Mouse (Mus musculus) stomach, embryonic 16.5 days (tissue): ENCODE measurements at regions not wholly inside any gene's neighbourhood (a gene's known extent, or its start where the extent isn't known, plus 50 kb on each side); places are given as distances from the start of the nearest gene placed in this dataset.

Experiments used
- ATAC-seq: fragments of 200-750 bp; cut with Nextera tagmentation; 2 replicates; pipeline ENCODE4 v1.8.0; 2017; ENCODE audit warnings: moderate number of reproducible peaks, moderate TSS enrichment; ENCODE audit not compliant: insufficient read depth, low FRiP score
- H3K27ac ChIP-seq: fragments of 300-500 bp; sonication (generic); 2 replicates; pipeline ENCODE4 v1.5.1; 2014; ENCODE audit warnings: low read length
- H3K27me3 ChIP-seq: fragments of 300-500 bp; sonication (generic); 2 replicates; pipeline ENCODE4 v1.6.1; 2014; ENCODE audit warnings: low read length, control low read depth, mixed read lengths; ENCODE audit not compliant: control insufficient read depth, insufficient read depth
- H3K36me3 ChIP-seq: fragments of 300-500 bp; sonication (generic); 2 replicates; pipeline ENCODE4 v1.6.1; 2014; ENCODE audit warnings: low read length; ENCODE audit not compliant: control insufficient read depth, insufficient read depth
- H3K4me1 ChIP-seq: fragments of 300-500 bp; sonication (generic); 2 replicates; pipeline ENCODE4 v1.6.1; 2014; ENCODE audit warnings: low read length, control low read depth, mixed read lengths; ENCODE audit not compliant: control insufficient read depth, insufficient read depth
- H3K4me2 ChIP-seq: fragments of 300-500 bp; sonication (generic); 2 replicates; pipeline ENCODE4 v1.6.1; 2014; ENCODE audit warnings: low read depth, low read length, mixed read lengths
- H3K4me3 ChIP-seq: fragments of 300-500 bp; sonication (generic); replicated peaks from 2 replicates; pipeline ENCODE4 v1.5.1; 2014; ENCODE audit warnings: mild to moderate bottlenecking, low read length
- H3K9ac ChIP-seq: fragments of 300-500 bp; sonication (generic); 2 replicates; pipeline ENCODE4 v1.6.1; 2014; ENCODE audit warnings: low read length
- H3K9me3 ChIP-seq: fragments of 300-500 bp; sonication (generic); replicated peaks from 2 replicates; pipeline ENCODE4 v1.6.1; 2016; ENCODE audit warnings: low read length, control low read depth; ENCODE audit not compliant: control insufficient read depth
- WGBS: fragments of 180-500 bp; shearing (Covaris S2); extraction: QIAGEN DNeasy Blood & Tissue Kit; methylation state at CpG from one replicate; pipeline ENCODE4 v1.1.7; 2014; 5-methylcytosine and 5-hydroxymethylcytosine counted together

DNA sequence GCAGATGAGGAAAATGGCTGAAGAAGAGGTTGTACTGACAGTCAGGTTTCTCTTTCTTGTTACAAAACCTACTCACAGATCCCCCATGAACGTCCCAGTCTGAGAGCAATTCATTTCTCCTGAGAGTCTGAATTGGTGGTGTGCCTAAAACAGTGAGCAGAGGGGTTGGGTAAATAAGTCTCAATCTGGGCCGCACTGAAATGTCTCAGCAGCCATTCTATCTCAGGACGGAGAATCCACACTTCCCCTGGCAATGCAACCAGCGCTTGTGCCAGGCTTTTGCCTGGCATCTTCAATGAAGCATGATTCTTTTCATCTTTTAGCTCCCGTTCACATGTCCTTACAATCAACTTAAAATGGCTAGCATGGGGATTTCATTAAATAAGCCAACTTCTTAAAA is 628.7 kb upstream of the Sall1 start:
- no peak overlapping the region for H3K4me2 ChIP-seq
- H3K9me3 ChIP-seq, result no peaks in the 10 kb centered on the region
- H3K27me3 ChIP-seq, result no peaks in the 10 kb centered on the region
- H3K4me1 ChIP-seq, result no peaks in the 10 kb centered on the region
- ATAC-seq, result no peak
- H3K27ac ChIP-seq, result no peak overlapping the region
- no peak overlapping the region for H3K4me3 ChIP-seq
- no peaks in the 10 kb centered on the region for H3K36me3 ChIP-seq
- no peak overlapping the region for H3K9ac ChIP-seq
- WGBS, result 82% methylated on average over 5 of the region's 5 CpGs

DNA sequence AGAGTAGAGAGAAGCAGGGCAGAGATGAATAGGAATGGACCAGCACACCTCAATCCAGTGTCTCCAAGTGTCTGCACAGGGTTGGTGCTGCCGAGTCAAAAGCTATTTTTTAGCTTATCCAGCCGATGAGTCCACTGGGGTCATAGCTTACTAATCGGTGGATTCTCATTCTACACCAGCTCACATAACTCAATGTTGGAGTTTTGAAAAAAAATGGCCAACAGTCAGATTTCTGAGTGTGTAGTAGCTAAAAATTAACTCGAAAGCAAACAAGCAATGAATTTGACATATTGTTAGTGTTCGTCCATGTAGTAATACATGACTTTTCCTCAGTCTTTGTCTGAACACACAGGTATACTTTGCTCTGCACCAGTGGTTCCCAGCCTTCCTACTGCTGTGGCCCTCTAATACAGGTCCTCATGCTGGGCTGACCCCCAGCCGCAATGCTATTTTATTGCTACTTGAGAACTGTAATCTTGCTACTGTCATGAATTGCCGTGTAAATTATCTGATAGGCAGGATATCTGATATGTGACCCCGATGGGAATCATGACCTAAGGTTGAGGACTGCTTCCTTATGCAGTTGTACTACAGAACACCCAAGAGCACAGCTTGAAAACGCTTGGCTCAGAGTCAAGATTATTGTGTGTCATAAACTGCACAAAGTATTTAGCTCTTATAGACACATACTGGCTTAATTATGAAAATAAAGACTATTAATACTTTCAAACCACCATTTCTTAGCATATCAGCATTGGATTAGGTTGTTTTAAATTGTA is 621.1 kb upstream of the Sall1 start:
- Histone ChIP-seq H3K4me1 (no peaks in the 10 kb centered on the region), H3K4me3 (no peak overlapping the region), H3K4me2 (no peak overlapping the region), H3K27ac (no peak overlapping the region), H3K36me3 (no peaks in the 10 kb centered on the region), H3K9me3 (no peaks in the 10 kb centered on the region), H3K27me3 (no peaks in the 10 kb centered on the region), H3K9ac (no peak overlapping the region)
- no peak for ATAC-seq
- WGBS, result 65% methylated on average over 9 of the region's 9 CpGs

DNA sequence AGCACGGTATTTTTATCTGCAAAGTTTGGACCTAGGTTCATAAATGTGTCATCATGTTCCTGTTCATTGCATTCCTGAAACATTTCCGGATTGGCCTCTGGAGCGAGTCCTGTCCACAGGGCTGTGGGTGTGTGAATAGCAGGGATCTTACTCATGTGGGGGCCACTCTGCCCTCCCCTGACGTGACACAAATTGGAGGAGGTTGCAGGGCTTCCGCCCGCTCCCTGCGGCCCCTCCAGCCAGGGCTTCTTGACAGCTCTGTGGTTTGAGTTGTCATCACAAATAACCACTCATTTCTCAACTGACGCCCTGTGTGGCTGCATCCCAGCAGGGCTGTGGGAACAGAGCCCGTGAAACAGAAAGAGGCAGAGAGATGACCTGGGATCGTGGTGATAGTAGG is 619.9 kb upstream of the Sall1 start:
- no peaks in the 10 kb centered on the region for H3K4me1 ChIP-seq
- no peaks in the 10 kb centered on the region for H3K36me3 ChIP-seq
- no peaks in the 10 kb centered on the region for H3K27me3 ChIP-seq
- no peak overlapping the region for H3K27ac ChIP-seq
- no peak for ATAC-seq
- no peaks in the 10 kb centered on the region for H3K9me3 ChIP-seq
- no peak overlapping the region for H3K4me3 ChIP-seq
- 48% methylated on average over 10 of the region's 10 CpGs for WGBS
- H3K4me2 ChIP-seq, result no peak overlapping the region
- no peak overlapping the region for H3K9ac ChIP-seq

DNA sequence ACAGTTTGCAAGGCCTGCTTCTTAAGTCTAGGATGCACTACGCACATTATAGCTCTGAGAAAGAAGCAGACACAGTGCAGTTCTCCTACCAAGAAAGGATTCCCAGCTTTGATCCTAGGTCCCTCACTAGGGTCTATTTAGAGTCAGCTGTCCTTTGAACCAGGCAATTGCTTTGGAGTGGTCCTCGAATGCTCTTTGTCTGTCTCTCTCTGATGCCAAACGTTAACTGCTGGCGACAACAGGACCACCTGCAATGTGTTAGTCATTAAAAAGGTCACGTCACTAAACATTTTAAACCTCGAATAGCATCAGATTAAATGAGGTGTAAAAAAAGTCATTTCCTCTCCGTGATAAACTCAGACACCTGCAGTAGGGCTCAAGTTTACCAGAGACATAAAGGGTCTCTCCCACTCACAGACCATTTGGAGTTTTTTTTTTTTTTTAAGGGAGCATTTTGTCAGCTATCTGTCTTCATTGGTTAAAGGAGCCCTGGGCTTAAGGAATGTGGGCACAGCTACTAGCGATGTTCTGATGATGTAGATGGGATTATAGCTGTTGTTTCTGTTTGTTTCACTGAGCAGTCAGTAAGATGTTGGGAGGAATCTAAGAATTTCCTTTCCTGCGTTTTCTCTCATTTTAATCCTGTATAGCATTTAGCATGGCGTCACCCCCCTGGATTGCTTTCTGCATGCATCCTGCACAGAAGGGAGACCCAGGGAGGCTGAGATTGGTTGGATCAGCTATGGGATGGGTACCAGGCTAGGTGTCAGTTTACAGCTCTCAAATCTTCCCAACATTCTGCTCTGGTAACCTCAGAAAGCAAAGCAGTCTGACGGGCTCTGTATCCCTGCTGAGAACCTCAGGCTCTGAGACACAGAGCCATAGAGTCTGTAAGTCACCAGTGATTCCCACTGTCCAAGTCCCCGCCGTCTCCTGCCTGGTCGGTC is 615.3 kb upstream of the Sall1 start:
- ATAC-seq, result no peak
- Histone ChIP-seq H3K4me2 (no peak overlapping the region), H3K9me3 (no peaks in the 10 kb centered on the region), H3K9ac (no peak overlapping the region), H3K4me1 (no peaks in the 10 kb centered on the region), H3K36me3 (no peaks in the 10 kb centered on the region), H3K27me3 (no peaks in the 10 kb centered on the region), H3K27ac (no peak overlapping the region), H3K4me3 (no peak overlapping the region)
- 29% methylated on average over 14 of the region's 14 CpGs for WGBS

DNA sequence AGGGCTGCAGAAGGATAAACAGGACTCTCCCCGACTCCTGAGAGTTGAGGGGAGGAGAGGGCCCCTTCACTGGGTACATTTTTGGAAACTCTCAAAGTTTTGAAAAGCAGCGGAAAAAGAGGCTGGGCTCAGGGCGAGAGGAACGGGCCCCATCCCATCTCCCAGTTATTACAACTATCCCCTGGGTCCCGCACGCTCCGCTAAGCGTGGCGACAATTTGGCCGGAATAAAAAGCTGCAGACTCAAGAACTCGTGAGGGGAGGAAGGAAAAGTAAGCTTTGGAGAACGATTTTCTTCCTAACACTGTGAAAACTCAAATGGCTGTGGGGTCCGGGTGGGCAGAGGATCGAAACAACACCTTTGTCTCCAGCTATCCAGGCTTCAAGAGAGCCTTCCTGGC is 611.4 kb upstream of the Sall1 start:
- Histone ChIP-seq H3K9ac (no peak overlapping the region), H3K9me3 (no peaks in the 10 kb centered on the region), H3K4me3 (no peak overlapping the region), H3K4me1 (no peaks in the 10 kb centered on the region), H3K27me3 (no peaks in the 10 kb centered on the region), H3K27ac (no peak overlapping the region), H3K36me3 (no peaks in the 10 kb centered on the region), H3K4me2 (no peak overlapping the region)
- ATAC-seq, result no peak
- WGBS, result 70% methylated on average over 14 of the region's 14 CpGs

DNA sequence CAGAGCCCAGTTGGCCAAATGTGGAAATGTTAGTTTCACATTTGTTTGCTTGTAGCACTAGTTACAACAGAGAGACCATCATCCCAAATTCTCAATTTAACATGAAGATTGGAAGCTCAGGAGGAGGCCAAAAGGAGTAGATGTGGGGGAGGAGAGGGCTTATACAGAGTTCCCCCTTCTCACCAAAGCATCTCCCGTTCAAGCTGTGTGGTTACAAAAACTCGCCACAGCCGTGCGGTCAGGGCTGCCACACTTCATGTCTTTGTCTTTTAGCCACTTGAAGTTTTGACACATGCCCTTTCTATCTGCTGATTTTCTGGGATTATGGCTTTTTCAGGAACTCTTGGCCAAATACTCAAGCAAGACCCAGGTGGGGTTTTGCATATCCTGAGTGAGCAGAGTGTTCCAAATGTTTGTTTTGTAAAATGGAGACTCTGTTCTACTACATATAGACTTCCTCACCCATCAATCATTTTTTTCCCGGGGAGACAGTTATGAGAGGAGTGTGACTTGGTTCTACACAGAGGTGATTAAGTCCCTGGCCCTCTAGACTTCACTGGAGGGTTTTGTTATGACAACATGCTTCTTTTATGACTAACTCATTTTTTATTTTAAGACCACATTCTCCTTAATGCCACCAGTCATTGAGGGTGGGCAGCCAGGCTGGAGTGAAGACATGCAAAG is 605.4 kb upstream of the Sall1 start:
- H3K4me2 ChIP-seq, result no peak overlapping the region
- H3K9ac ChIP-seq, result no peak overlapping the region
- WGBS, result 74% methylated on average over 5 of the region's 5 CpGs
- H3K36me3 ChIP-seq, result no peaks in the 10 kb centered on the region
- no peaks in the 10 kb centered on the region for H3K4me1 ChIP-seq
- H3K9me3 ChIP-seq, result no peaks in the 10 kb centered on the region
- H3K4me3 ChIP-seq, result no peak overlapping the region
- no peak for ATAC-seq
- no peaks in the 10 kb centered on the region for H3K27me3 ChIP-seq
- H3K27ac ChIP-seq, result no peak overlapping the region

DNA sequence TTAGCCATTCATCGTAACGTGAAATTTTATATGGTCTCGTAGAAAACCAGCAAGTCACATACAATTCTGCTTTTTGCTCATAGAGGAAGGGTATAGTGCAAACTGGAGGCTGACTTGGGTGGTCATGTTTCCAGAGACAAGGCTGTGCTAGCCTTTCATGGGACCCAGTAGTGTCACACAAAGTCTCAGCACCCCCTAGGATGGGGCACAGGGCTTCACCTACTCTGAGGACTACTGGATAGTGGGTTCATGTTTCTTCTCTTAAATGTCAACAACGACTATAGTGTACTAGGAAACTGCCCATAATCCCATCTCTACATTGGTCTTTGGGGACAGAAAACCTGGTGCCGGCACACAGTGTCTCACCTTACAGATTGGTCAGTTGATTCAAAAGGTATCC is 603.0 kb upstream of the Sall1 start:
- Histone ChIP-seq H3K27me3 (no peaks in the 10 kb centered on the region), H3K4me2 (no peak overlapping the region), H3K9me3 (no peaks in the 10 kb centered on the region), H3K9ac (no peak overlapping the region), H3K36me3 (no peaks in the 10 kb centered on the region), H3K27ac (no peak overlapping the region), H3K4me1 (no peaks in the 10 kb centered on the region), H3K4me3 (no peak overlapping the region)
- WGBS, result 90% methylated on average over 5 of the region's 5 CpGs
- no peak for ATAC-seq

DNA sequence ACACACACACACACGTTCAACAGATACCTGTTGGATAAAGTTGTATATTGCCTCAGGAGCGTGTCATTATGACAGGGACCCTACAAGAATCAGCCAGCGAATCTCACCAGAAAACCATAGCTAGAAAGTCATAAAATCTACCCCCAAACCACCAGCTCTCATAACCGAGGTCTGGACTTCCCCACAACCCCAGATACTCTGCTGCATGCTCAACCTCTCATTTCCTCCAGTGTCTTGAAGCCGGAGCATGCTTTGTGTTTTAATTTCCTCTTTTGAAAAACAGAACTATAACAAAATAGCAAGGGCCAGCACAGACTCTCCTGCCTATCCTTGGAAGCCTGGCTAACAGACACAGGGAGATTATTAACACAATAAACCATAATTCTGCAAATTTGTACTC is 597.4 kb upstream of the Sall1 start:
- WGBS, result 54% methylated on average over 5 of the region's 5 CpGs
- Histone ChIP-seq H3K4me2 (no peak overlapping the region), H3K36me3 (no peaks in the 10 kb centered on the region), H3K27me3 (no peaks in the 10 kb centered on the region), H3K4me1 (no peaks in the 10 kb centered on the region), H3K9ac (no peak overlapping the region), H3K9me3 (no peaks in the 10 kb centered on the region), H3K27ac (no peak overlapping the region), H3K4me3 (no peak overlapping the region)
- no peak for ATAC-seq

DNA sequence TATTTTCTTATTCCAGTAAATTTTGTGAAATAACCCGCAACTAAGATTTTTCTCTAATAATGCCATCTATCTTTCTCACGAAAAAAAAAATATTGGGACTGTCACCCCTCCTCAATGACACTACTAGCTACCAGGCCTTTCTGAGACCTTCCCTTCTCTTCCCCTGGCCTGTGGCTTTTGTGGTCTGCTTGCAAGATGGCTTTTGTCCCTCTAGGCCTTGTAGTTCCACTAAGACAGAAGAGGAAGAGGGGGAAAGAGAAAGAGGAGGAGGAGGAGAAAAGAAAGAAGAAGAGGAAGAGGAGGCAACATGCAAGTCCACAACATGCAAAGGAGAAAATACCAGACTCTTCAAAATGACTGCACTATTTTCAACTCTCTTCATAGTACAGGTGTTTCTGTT is 590.9 kb upstream of the Sall1 start:
- Histone ChIP-seq H3K9me3 (no peaks in the 10 kb centered on the region), H3K27ac (no peak overlapping the region), H3K36me3 (no peaks in the 10 kb centered on the region), H3K4me1 (no peaks in the 10 kb centered on the region), H3K9ac (no peak overlapping the region), H3K4me2 (no peak overlapping the region), H3K4me3 (no peak overlapping the region), H3K27me3 (no peaks in the 10 kb centered on the region)
- no peak for ATAC-seq
- WGBS, result 95% methylated on average over 2 of the region's 2 CpGs
